ENCODE assay signal across 16 mouse cellular contexts in the genomic region with DNA sequence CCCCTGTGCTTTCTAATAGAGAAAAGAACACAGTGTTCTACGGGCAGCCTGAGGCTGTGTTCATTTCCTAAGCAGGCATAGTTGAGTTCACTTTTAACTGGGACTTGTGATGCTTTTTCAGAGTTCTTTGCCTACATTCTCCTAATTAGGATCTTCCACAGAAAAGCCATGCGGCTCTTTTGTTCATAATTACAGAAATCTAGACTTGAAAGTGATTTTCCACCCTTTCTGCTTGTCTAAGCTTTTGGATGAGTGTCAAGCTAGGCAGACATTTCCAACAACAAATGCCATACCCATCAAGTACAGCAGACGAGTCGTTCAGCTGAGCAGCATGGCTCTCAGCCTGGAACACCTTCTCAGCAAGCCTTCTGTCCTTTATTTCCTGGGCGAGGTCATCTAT.
DNase-seq lines count a peak whose midpoint lies in the region; ATAC-seq and TF ChIP-seq lines count a peak whose summit lies in the region.
"Had no signal": no experiment of that assay in that cellular context is flagged by ENCODE, and none has a peak within 500 bp of the region (broad histone marks: within the 10 kb centered on the region; RNA-seq: fewer than 3 reads in every experiment).

No protein-coding gene starts in this region.

- no peaks in the 10 kb centered on the region for H3K9me3 ChIP-seq in lung, postnatal 0 days (ENCODE audit: low read length)
- H3K9me3 ChIP-seq: intestine, embryonic 15.5 days had no signal

- TF ChIP-seq CTCF in lung, postnatal 0 days (IDR thresholded peaks at IDR 0.05): no peak

- no peak overlapping the region for H3K9ac ChIP-seq in lung, postnatal 0 days (replicated peaks; ENCODE audit: low read depth)
- H3K9ac ChIP-seq: intestine, embryonic 15.5 days; lung, embryonic 14.5 days had no signal

- H3K36me3 ChIP-seq in lung, postnatal 0 days (ENCODE audit: insufficient read depth, low read length): no peaks in the 10 kb centered on the region
- H3K36me3 ChIP-seq: intestine, embryonic 15.5 days had no signal

- H3K27ac ChIP-seq in lung, postnatal 0 days (ENCODE audit: low read length): no peak overlapping the region
- H3K27ac ChIP-seq: intestine, embryonic 15.5 days; kidney, postnatal 0 days; left cerebral cortex, adult 2 months had no signal

- no peak for DNase-seq in frontal cortex, postnatal 14 days (ENCODE audit: low spot score in 2 of 2)
- DNase-seq in right cerebral cortex, postnatal 4 days: peak; percentile 12
- DNase-seq in right cerebral cortex, postnatal 36 days (ENCODE audit: low spot score in 2 of 2): no peak
- DNase-seq in layer of hippocampus, adult 18-20 months (ENCODE audit: low spot score in 2 of 2): peak; percentile 39 to 73
- no peak for DNase-seq in c-Kit-positive CD71-positive TER-119-positive erythroid progenitor cells, embryonic 14.5 days (ENCODE audit: low spot score)
- no peak for DNase-seq in lung, postnatal 0 days (ENCODE audit: low spot score)
- DNase-seq: adrenal gland, postnatal 10 days; liver; lung, embryonic 14.5 days; midbrain, embryonic 14.5 days; thymus, adult 2 months had no signal

- no peak overlapping the region for H3K4me3 ChIP-seq in lung, postnatal 0 days (ENCODE audit: low read depth, low read length)
- H3K4me3 ChIP-seq: intestine, embryonic 15.5 days; left cerebral cortex, adult 2 months had no signal

- 74% methylated on average over 5 of the region's 5 CpGs for WGBS in lung, postnatal 0 days

- peak; percentile 95 for ATAC-seq in frontal cortex, adult (ENCODE audit: low TSS enrichment)
- ATAC-seq in lung, postnatal 0 days: no peak
- no peak for ATAC-seq in CD4-positive, CD25-positive, alpha-beta regulatory T cell, adult 4 months
- ATAC-seq: intestine, embryonic 15.5 days had no signal

- no peak for TF ChIP-seq EP300 in lung, postnatal 0 days (IDR thresholded peaks at IDR 0.05)

- H3K4me2 ChIP-seq in lung, postnatal 0 days (replicated peaks; ENCODE audit: low read depth, low read length): no peak overlapping the region
- H3K4me2 ChIP-seq: intestine, embryonic 15.5 days; lung, embryonic 14.5 days had no signal

- H3K4me1 ChIP-seq in lung, postnatal 0 days (ENCODE audit: insufficient read depth, low read depth, low read length): no peaks in the 10 kb centered on the region
- H3K4me1 ChIP-seq: intestine, embryonic 15.5 days had no signal

- H3K27me3 ChIP-seq in lung, postnatal 0 days (replicated peaks; ENCODE audit: insufficient read depth, low read length): no peaks in the 10 kb centered on the region
- H3K27me3 ChIP-seq: intestine, embryonic 15.5 days had no signal

Comparison
In these comparisons a context has a peak if more than half of its experiments do, and no peak if none do; other contexts are left out.
1. DNase-seq: peak in right cerebral cortex, postnatal 4 days (single experiment) and layer of hippocampus, adult 18-20 months (2 of 2); none in frontal cortex, postnatal 14 days (0 of 2), right cerebral cortex, postnatal 36 days (0 of 2), c-Kit-positive CD71-positive TER-119-positive erythroid progenitor cells, embryonic 14.5 days (single experiment) and lung, postnatal 0 days (single experiment).